Mouse (Mus musculus) heart, postnatal 0 days (tissue): ENCODE measurements around the gene Phka2.

Experiments
- CTCF ChIP-seq: IDR thresholded peaks from 2 replicates; pipeline ENCODE4 v1.5.1; 2016; ENCODE audit warnings: antibody characterized with exemption, control low read depth, low read depth
- EP300 ChIP-seq: IDR thresholded peaks from 2 replicates; pipeline ENCODE4 v1.6.1; 2016; ENCODE audit warnings: antibody characterized with exemption, low read depth

GRCm38 (mm10) chrX:160610882-160611644 is 109.1 kb downstream of the Phka2 start:
- TF ChIP-seq CTCF, result no peak
- no peak for TF ChIP-seq EP300
